In the genomic region with DNA sequence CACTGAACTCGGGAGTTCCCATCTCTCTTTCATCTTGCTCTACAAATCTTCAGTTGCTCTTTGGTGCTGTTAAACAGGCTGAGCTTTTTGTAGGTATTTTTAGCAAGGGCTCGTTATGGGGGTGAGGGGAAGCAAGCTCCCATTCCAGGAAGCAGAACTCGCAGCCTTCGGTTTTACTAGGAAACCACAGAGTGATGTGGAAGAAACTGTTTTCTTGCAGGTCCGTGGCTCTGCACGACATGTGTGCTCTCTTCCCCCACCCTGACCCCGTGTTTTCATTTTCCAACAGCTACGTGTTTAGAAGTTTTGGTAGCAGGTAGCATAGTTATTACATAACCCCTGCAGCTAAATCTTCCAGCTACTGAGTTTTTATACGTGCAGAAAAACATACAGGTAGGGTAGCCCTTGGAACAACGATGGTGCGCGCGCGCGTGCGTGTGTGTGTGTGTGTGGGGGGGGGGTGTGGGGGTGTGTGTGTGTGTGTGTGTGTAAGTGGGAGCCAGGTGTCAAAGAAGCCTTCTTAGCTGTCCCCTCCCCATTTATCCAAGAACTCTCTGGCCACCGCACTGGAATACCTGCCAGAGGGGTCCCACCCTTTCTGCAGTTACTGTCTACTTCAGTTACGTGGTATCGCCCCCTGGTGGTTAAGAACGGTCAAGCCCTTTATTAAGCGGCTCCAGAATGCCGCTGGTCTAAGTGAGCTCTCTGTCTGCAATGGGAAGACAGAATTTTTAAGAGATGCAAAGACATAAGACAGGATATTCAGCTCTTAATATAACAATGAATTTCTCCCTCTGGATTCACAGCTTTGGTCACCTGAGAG, we compare ENCODE assay signal across 8 mouse cellular contexts. TPM values are rescaled to one million over a fixed set of nuclear protein-coding genes. Genes with fewer than 3 reads are reported as not detected.
A peak's percentile ranks its signal among the peaks of the same experiment; 100 is the strongest.
DNase-seq lines count a peak whose midpoint lies in the region; ATAC-seq lines count a peak whose summit lies in the region.

No protein-coding gene starts in this region.

- H3K4me1 ChIP-seq in midbrain, embryonic 10.5 days: peaks cover 6% of the 10 kb centered on the region
- no peaks in the 10 kb centered on the region for H3K4me1 ChIP-seq in midbrain, embryonic 15.5 days
- peaks cover 6% of the 10 kb centered on the region; the same call in 1 of the 2 replicates for H3K4me1 ChIP-seq in forebrain, embryonic 15.5 days
- no peaks in the 10 kb centered on the region; the same call in 1 of the 2 replicates for H3K4me1 ChIP-seq in hindbrain, embryonic 16.5 days (ENCODE audit: control insufficient read depth, insufficient read depth, low read depth, low read length)

- no peak for ATAC-seq in midbrain, embryonic 15.5 days (replicated peaks)
- 0 out of 2 replicates have a peak, but pooled peaks have one; percentile 11 for ATAC-seq in forebrain, embryonic 15.5 days (replicated peaks)
- 0 out of 2 replicates have a peak, but pooled peaks have one; percentile 50 for ATAC-seq in hindbrain, embryonic 16.5 days
- peak; percentile 87 for ATAC-seq in megakaryocyte progenitor cell, adult 5-6 weeks (replicated peaks; ENCODE audit: poor library complexity)

- H3K4me2 ChIP-seq in midbrain, embryonic 15.5 days: no peak overlapping the region
- no peak overlapping the region for H3K4me2 ChIP-seq in forebrain, embryonic 15.5 days (replicated peaks)
- H3K4me2 ChIP-seq in hindbrain, embryonic 16.5 days (ENCODE audit: low read length): peak overlapping the region; percentile 5; the same call in 1 of the 2 replicates

- WGBS in midbrain, embryonic 10.5 days: 58% methylated on average over 22 of the region's 22 CpGs
- 52% methylated on average over 22 of the region's 22 CpGs for WGBS in midbrain, embryonic 15.5 days
- 50% methylated on average over 22 of the region's 22 CpGs for WGBS in forebrain, embryonic 15.5 days
- WGBS in hindbrain, embryonic 16.5 days: 48% methylated on average over 22 of the region's 22 CpGs

- no peak overlapping the region for H3K27ac ChIP-seq in midbrain, embryonic 10.5 days (replicated peaks)
- H3K27ac ChIP-seq in midbrain, embryonic 15.5 days: no peak overlapping the region
- no peak overlapping the region for H3K27ac ChIP-seq in forebrain, embryonic 15.5 days (replicated peaks)
- peak overlapping the region; percentile 12; the same call in 1 of the 2 replicates for H3K27ac ChIP-seq in hindbrain, embryonic 16.5 days (ENCODE audit: low read depth, low read length)

- intact Hi-C loops in left cerebral cortex, postnatal 25 days (cut with DNase I): no loop called here

- no peak overlapping the region for H3K4me3 ChIP-seq in midbrain, embryonic 10.5 days
- H3K4me3 ChIP-seq in midbrain, embryonic 15.5 days: no peak overlapping the region
- H3K4me3 ChIP-seq in forebrain, embryonic 15.5 days: no peak overlapping the region
- no peak overlapping the region for H3K4me3 ChIP-seq in hindbrain, embryonic 16.5 days (ENCODE audit: low read length)

- H3K36me3 ChIP-seq in midbrain, embryonic 10.5 days: no peaks in the 10 kb centered on the region
- H3K36me3 ChIP-seq in midbrain, embryonic 15.5 days (replicated peaks): no peaks in the 10 kb centered on the region
- no peaks in the 10 kb centered on the region for H3K36me3 ChIP-seq in forebrain, embryonic 15.5 days
- no peaks in the 10 kb centered on the region for H3K36me3 ChIP-seq in hindbrain, embryonic 16.5 days (ENCODE audit: control insufficient read depth, insufficient read depth, low read length)

- peak; percentile 76 for DNase-seq in midbrain, embryonic 10.5 days (ENCODE audit: low spot score)
- peak; percentile 72 for DNase-seq in c-Kit-positive CD71-positive TER-119-negative erythroid progenitor cells, embryonic 14.5 days (ENCODE audit: low read depth)
- DNase-seq in left cerebral cortex, postnatal 25 days (ENCODE audit: low spot score in 2 of 2): peak; percentile 54 to 62
- DNase-seq in spleen, postnatal 36 days (ENCODE audit: low spot score in 2 of 2): peak; percentile 59 to 71

- H3K27me3 ChIP-seq in midbrain, embryonic 10.5 days (ENCODE audit: low read depth, poor library complexity, severe bottlenecking): 0 out of 2 replicates have a peak, but pooled peaks cover 3% of the 10 kb centered on the region
- no peaks in the 10 kb centered on the region for H3K27me3 ChIP-seq in midbrain, embryonic 15.5 days (replicated peaks)
- no peaks in the 10 kb centered on the region for H3K27me3 ChIP-seq in forebrain, embryonic 15.5 days
- no peaks in the 10 kb centered on the region for H3K27me3 ChIP-seq in hindbrain, embryonic 16.5 days (replicated peaks; ENCODE audit: control insufficient read depth, insufficient read depth, low read length)

- H3K9me3 ChIP-seq in midbrain, embryonic 10.5 days (replicated peaks): no peaks in the 10 kb centered on the region
- no peaks in the 10 kb centered on the region for H3K9me3 ChIP-seq in midbrain, embryonic 15.5 days
- H3K9me3 ChIP-seq in forebrain, embryonic 15.5 days: no peaks in the 10 kb centered on the region
- H3K9me3 ChIP-seq in hindbrain, embryonic 16.5 days (ENCODE audit: control insufficient read depth, low read length): no peaks in the 10 kb centered on the region

- H3K9ac ChIP-seq in midbrain, embryonic 15.5 days: no peak overlapping the region
- no peak overlapping the region for H3K9ac ChIP-seq in forebrain, embryonic 15.5 days (replicated peaks)
- H3K9ac ChIP-seq in hindbrain, embryonic 16.5 days (ENCODE audit: low read depth, low read length): no peak overlapping the region

RNA-seq across cellular contexts. Expression of a gene that starts 15.5 kb away (rescaled TPM):
- polyA plus RNA-seq in midbrain, embryonic 10.5 days (2016; fragmentation: Nextera tagmentation; extraction: Ambion mirVana): 526 and 546 TPM in 2 replicates
- 291 and 299 TPM in 2 replicates for polyA plus RNA-seq in midbrain, embryonic 15.5 days (2015; fragmentation: Nextera tagmentation; extraction: Ambion mirVana)
- 424 and 456 TPM in 2 replicates for polyA plus RNA-seq in forebrain, embryonic 15.5 days (2015; fragmentation: Nextera tagmentation; extraction: Ambion mirVana)
- polyA plus RNA-seq in hindbrain, embryonic 16.5 days (2015; fragmentation: Nextera tagmentation; extraction: Ambion mirVana): 239 and 258 TPM in 2 replicates
- 100 to 1,000 TPM in 1 of 2 experiments, 10 to 100 TPM in 1; 98.3 to 102 TPM for total RNA-seq in left cerebral cortex, postnatal 25 days (2021)
- 720 and 754 TPM in 2 replicates for total RNA-seq in megakaryocyte progenitor cell, adult 5-6 weeks (2015)
- total RNA-seq in megakaryocyte progenitor cell, adult 5-6 weeks (2017): 1,515 and 1,537 TPM in 2 replicates

RNA-seq across cellular contexts. Expression of a gene that starts 27.1 kb away (rescaled TPM):
- polyA plus RNA-seq in midbrain, embryonic 10.5 days (2016; fragmentation: Nextera tagmentation; extraction: Ambion mirVana): 1.4 and 1.6 TPM in 2 replicates
- polyA plus RNA-seq in midbrain, embryonic 15.5 days (2015; fragmentation: Nextera tagmentation; extraction: Ambion mirVana): 0.96 and 1.2 TPM in 2 replicates
- 0.87 and 1.0 TPM in 2 replicates for polyA plus RNA-seq in forebrain, embryonic 15.5 days (2015; fragmentation: Nextera tagmentation; extraction: Ambion mirVana)
- polyA plus RNA-seq in hindbrain, embryonic 16.5 days (2015; fragmentation: Nextera tagmentation; extraction: Ambion mirVana): 1.0 and 1.3 TPM in 2 replicates
- 1 to 10 TPM; 1.5 to 2.3 TPM for total RNA-seq in left cerebral cortex, postnatal 25 days (2021)
- total RNA-seq in megakaryocyte progenitor cell, adult 5-6 weeks (2015): 81.5 and 82.6 TPM in 2 replicates
- total RNA-seq in megakaryocyte progenitor cell, adult 5-6 weeks (2017): 99.3 and 113 TPM in 2 replicates
